Mouse (Mus musculus): Measurements from ENCODE around the gene Dennd1c.

DNA sequence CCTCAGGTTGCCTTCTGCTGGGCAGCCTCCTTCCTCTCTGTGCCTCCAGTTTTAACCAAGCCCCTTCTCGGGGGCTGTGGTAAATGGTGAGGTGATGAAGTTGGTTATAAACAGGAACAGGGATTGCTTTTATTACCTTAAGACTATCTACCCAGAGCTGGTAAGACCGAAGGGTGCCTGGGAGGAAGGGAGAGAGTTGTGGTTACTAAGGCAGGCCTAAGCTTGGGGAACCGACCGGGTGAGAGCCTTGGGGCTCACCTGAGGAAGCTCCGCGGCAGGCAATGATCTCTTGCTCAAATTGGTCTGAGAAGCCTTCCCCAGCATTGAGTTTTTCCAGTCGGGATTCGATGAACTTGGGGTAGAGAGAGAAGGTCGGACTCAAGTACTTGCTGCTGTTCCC lies 8.0 kb downstream of the Dennd1c start:
- no peak for TF ChIP-seq CTCF (IDR thresholded peaks at IDR 0.05; ENCODE audit: low read depth)
- TF ChIP-seq EP300 (IDR thresholded peaks at IDR 0.05; ENCODE audit: low read depth): no peak
